25 mouse cellular contexts compared by ENCODE assay signal in genomic region chr2:142619926-142620325, GRCm38 (mm10).
"Had no signal": no experiment of that assay in that cellular context is flagged by ENCODE, and none has a peak within 500 bp of the region (broad histone marks: within the 10 kb centered on the region; RNA-seq: fewer than 3 reads in every experiment).

No protein-coding gene starts in this region.

- H3K36me3 ChIP-seq: hindbrain, embryonic 15.5 days; kidney, embryonic 15.5 days; liver, embryonic 13.5 days had no signal

- H3K4me3 ChIP-seq: heart, embryonic 13.5 days; heart, embryonic 15.5 days; hindbrain, embryonic 13.5 days; hindbrain, embryonic 15.5 days; kidney, embryonic 15.5 days; limb, embryonic 13.5 days; limb, embryonic 15.5 days; liver, embryonic 13.5 days had no signal

- DNase-seq: forebrain, postnatal 0 days; gastrocnemius, postnatal 14 days; gastrocnemius, postnatal 36 days; heart, adult 18-20 months; heart, postnatal 36 days; kidney, adult 11 months; kidney, adult 2 months; kidney, adult 9 months; kidney, postnatal 14 days; kidney, postnatal 36 days; layer of hippocampus, adult 9-11 months; layer of hippocampus, postnatal 36 days; left cerebral cortex, postnatal 4 days; liver, embryonic 13.5 days had no signal

- H3K4me2 ChIP-seq: heart, embryonic 11.5 days; heart, embryonic 13.5 days; heart, embryonic 15.5 days; hindbrain, embryonic 13.5 days; hindbrain, embryonic 15.5 days; kidney, embryonic 15.5 days; limb, embryonic 13.5 days; limb, embryonic 15.5 days; liver, embryonic 13.5 days had no signal

- H3K9me3 ChIP-seq: heart, embryonic 13.5 days; heart, embryonic 15.5 days; hindbrain, embryonic 15.5 days; kidney, embryonic 15.5 days; limb, embryonic 13.5 days; limb, embryonic 15.5 days; liver, embryonic 13.5 days had no signal

- H3K27ac ChIP-seq: heart, embryonic 13.5 days; heart, embryonic 15.5 days; hindbrain, embryonic 13.5 days; hindbrain, embryonic 15.5 days; hindbrain, postnatal 0 days; kidney, embryonic 15.5 days; kidney, postnatal 0 days; limb, embryonic 13.5 days; limb, embryonic 15.5 days; liver, embryonic 13.5 days had no signal

- H3K27me3 ChIP-seq: heart, embryonic 13.5 days; heart, embryonic 15.5 days; hindbrain, embryonic 13.5 days; hindbrain, embryonic 15.5 days; kidney, embryonic 15.5 days; limb, embryonic 13.5 days; limb, embryonic 15.5 days; liver, embryonic 13.5 days had no signal

- H3K9ac ChIP-seq: forebrain, postnatal 0 days; heart, embryonic 13.5 days; heart, embryonic 15.5 days; hindbrain, embryonic 13.5 days; hindbrain, embryonic 15.5 days; kidney, embryonic 15.5 days; limb, embryonic 13.5 days; limb, embryonic 15.5 days; liver, embryonic 13.5 days had no signal

- ATAC-seq: forebrain, postnatal 0 days; hindbrain, postnatal 0 days; intestine, embryonic 16.5 days had no signal

- H3K4me1 ChIP-seq: heart, embryonic 13.5 days; heart, embryonic 15.5 days; hindbrain, embryonic 13.5 days; hindbrain, embryonic 15.5 days; kidney, embryonic 15.5 days; limb, embryonic 15.5 days; liver, embryonic 13.5 days had no signal
